Mouse (Mus musculus) kidney, embryonic 15.5 days (tissue): Measurements from ENCODE around the gene Ankrd13d. TPM values are rescaled to one million over a fixed set of nuclear protein-coding genes. Genes with fewer than 3 reads are reported as not detected.
A peak's percentile ranks its signal among the peaks of the same experiment; 100 is the strongest.

Experiments
- ATAC-seq: fragments of 200-750 bp; cut with Nextera tagmentation; replicated peaks from 2 replicates; pipeline ENCODE4 v1.8.0; 2017; ENCODE audit warnings: moderate TSS enrichment; ENCODE audit not compliant: low FRiP score
- H3K27ac ChIP-seq: fragments of 300-500 bp; sonication (generic); 2 replicates; pipeline ENCODE4 v1.5.1; 2015; ENCODE audit warnings: mild to moderate bottlenecking, inconsistent platforms
- H3K27me3 ChIP-seq: fragments of 300-500 bp; sonication (generic); 2 replicates; pipeline ENCODE4 v1.6.1; 2015; ENCODE audit warnings: inconsistent platforms
- H3K36me3 ChIP-seq: fragments of 300-500 bp; sonication (generic); 2 replicates; pipeline ENCODE4 v1.6.1; 2015; ENCODE audit warnings: inconsistent platforms
- H3K4me1 ChIP-seq: fragments of 300-500 bp; sonication (generic); 2 replicates; pipeline ENCODE4 v1.6.1; 2015; ENCODE audit warnings: inconsistent platforms
- H3K4me2 ChIP-seq: fragments of 300-500 bp; sonication (generic); 2 replicates; pipeline ENCODE4 v1.6.1; 2015; ENCODE audit warnings: moderate library complexity, mild to moderate bottlenecking, inconsistent platforms
- H3K4me3 ChIP-seq: fragments of 300-500 bp; sonication (generic); replicated peaks from 2 replicates; pipeline ENCODE4 v1.5.1; 2015; ENCODE audit warnings: mild to moderate bottlenecking, inconsistent platforms
- H3K9ac ChIP-seq: fragments of 300-500 bp; sonication (generic); 2 replicates; pipeline ENCODE4 v1.6.1; 2015; ENCODE audit warnings: mild to moderate bottlenecking, inconsistent platforms
- H3K9me3 ChIP-seq: fragments of 300-500 bp; sonication (generic); replicated peaks from 2 replicates; pipeline ENCODE4 v1.6.1; 2016; ENCODE audit warnings: inconsistent platforms
- WGBS: fragments of 180-500 bp; shearing (Covaris S2); methylation state at CpG from one replicate; pipeline ENCODE4 v1.1.7; 2015; ENCODE audit warnings: mixed read lengths; 5-methylcytosine and 5-hydroxymethylcytosine counted together
- polyA plus RNA-seq: library from polyadenylated mRNA; unstranded; fragments of >200 nt; fragmentation: Nextera tagmentation; extraction: Ambion mirVana; gene quantifications from 2 replicates; pipeline ENCODE4 v1.2.1, GENCODE M21; 2015

The Ankrd13d gene
- polyA plus RNA-seq, 1 experiment from 2014 or later: 8.3 TPM

- peaks cover 2% of the 10 kb centered on the region for H3K36me3 ChIP-seq
- H3K27me3 ChIP-seq: no peaks in the 10 kb centered on the region
- H3K27ac ChIP-seq: peak overlapping the region; percentile 90
- H3K4me3 ChIP-seq: no peak overlapping the region
- WGBS: 42% methylated on average over 7 of the region's 7 CpGs
- ATAC-seq: no peak
- no peaks in the 10 kb centered on the region for H3K9me3 ChIP-seq
- H3K4me1 ChIP-seq: peaks cover 66% of the 10 kb centered on the region
- H3K9ac ChIP-seq: no peak overlapping the region
- H3K4me2 ChIP-seq: 0 out of 2 replicates have a peak overlapping the region, but pooled peaks have one; percentile 3
These were observed 17.4 kb upstream of the Ankrd13d start for GRCm38 (mm10) chr19:4300271-4300704.

GRCm38 (mm10) chr19:4299574-4300270, 16.8 kb upstream of the Ankrd13d start:
- no peaks in the 10 kb centered on the region for H3K27me3 ChIP-seq
- peak overlapping the region; percentile 20 for H3K27ac ChIP-seq
- peaks cover 65% of the 10 kb centered on the region for H3K4me1 ChIP-seq
- no peak overlapping the region for H3K4me2 ChIP-seq
- H3K4me3 ChIP-seq: no peak overlapping the region
- WGBS: 80% methylated on average over 6 of the region's 6 CpGs
- H3K9me3 ChIP-seq: no peaks in the 10 kb centered on the region
- no peak overlapping the region for H3K9ac ChIP-seq
- no peak for ATAC-seq
- H3K36me3 ChIP-seq: peaks cover 5% of the 10 kb centered on the region

- Histone ChIP-seq H3K4me1 (peaks cover 65% of the 10 kb centered on the region), H3K27ac (peak overlapping the region; percentile 20; the same call in 1 of the 2 replicates), H3K36me3 (peaks cover 5% of the 10 kb centered on the region), H3K4me2 (no peak overlapping the region), H3K4me3 (no peak overlapping the region), H3K27me3 (no peaks in the 10 kb centered on the region), H3K9ac (no peak overlapping the region), H3K9me3 (no peaks in the 10 kb centered on the region)
- WGBS: 87% methylated on average over 7 of the region's 7 CpGs
- no peak for ATAC-seq
These were observed 16.2 kb upstream of the Ankrd13d start for GRCm38 (mm10) chr19:4299126-4299525.

- ATAC-seq: no peak
- Histone ChIP-seq H3K27me3 (no peaks in the 10 kb centered on the region), H3K4me3 (no peak overlapping the region), H3K9me3 (no peaks in the 10 kb centered on the region), H3K9ac (no peak overlapping the region), H3K4me2 (no peak overlapping the region), H3K4me1 (peaks cover 61% of the 10 kb centered on the region), H3K36me3 (peaks cover 9% of the 10 kb centered on the region), H3K27ac (no peak overlapping the region)
- WGBS: 87% methylated on average over 17 of the region's 17 CpGs
These were observed 15.6 kb upstream of the Ankrd13d start for GRCm38 (mm10) chr19:4298322-4299121.

GRCm38 (mm10) chr19:4297851-4298250, 14.9 kb upstream of the Ankrd13d start:
- Histone ChIP-seq H3K36me3 (peaks cover 16% of the 10 kb centered on the region), H3K9me3 (no peaks in the 10 kb centered on the region), H3K4me2 (no peak overlapping the region), H3K27ac (no peak overlapping the region), H3K4me3 (no peak overlapping the region), H3K4me1 (peaks cover 54% of the 10 kb centered on the region), H3K27me3 (no peaks in the 10 kb centered on the region), H3K9ac (no peak overlapping the region)
- ATAC-seq: no peak
- 86% methylated on average over 5 of the region's 5 CpGs for WGBS

GRCm38 (mm10) chr19:4296611-4297010, 13.7 kb upstream of the Ankrd13d start:
- Histone ChIP-seq H3K4me1 (peaks cover 42% of the 10 kb centered on the region), H3K9me3 (no peaks in the 10 kb centered on the region), H3K4me3 (no peak overlapping the region), H3K4me2 (no peak overlapping the region), H3K9ac (no peak overlapping the region), H3K27me3 (no peaks in the 10 kb centered on the region), H3K27ac (no peak overlapping the region), H3K36me3 (peaks cover 28% of the 10 kb centered on the region)
- ATAC-seq: no peak
- WGBS: 87% methylated on average over 2 of the region's 2 CpGs

GRCm38 (mm10) chr19:4295391-4295790, 12.5 kb upstream of the Ankrd13d start:
- H3K27me3 ChIP-seq: no peaks in the 10 kb centered on the region
- no peaks in the 10 kb centered on the region for H3K9me3 ChIP-seq
- no peak overlapping the region for H3K4me3 ChIP-seq
- no peak overlapping the region for H3K4me2 ChIP-seq
- H3K36me3 ChIP-seq: peaks cover 40% of the 10 kb centered on the region
- WGBS: 87% methylated on average over 4 of the region's 4 CpGs
- no peak overlapping the region for H3K9ac ChIP-seq
- no peak overlapping the region for H3K27ac ChIP-seq
- peaks cover 30% of the 10 kb centered on the region for H3K4me1 ChIP-seq
- no peak for ATAC-seq

GRCm38 (mm10) chr19:4294381-4295097, 11.6 kb upstream of the Ankrd13d start:
- H3K4me2 ChIP-seq: no peak overlapping the region; the same call in 1 of the 2 replicates
- WGBS: 61% methylated on average over 14 of the region's 14 CpGs
- peaks cover 49% of the 10 kb centered on the region for H3K36me3 ChIP-seq
- no peak overlapping the region for H3K9ac ChIP-seq
- H3K4me1 ChIP-seq: peaks cover 21% of the 10 kb centered on the region
- H3K27ac ChIP-seq: peak overlapping the region; percentile 56; the same call in 1 of the 2 replicates
- ATAC-seq: peak; percentile 33
- no peaks in the 10 kb centered on the region for H3K9me3 ChIP-seq
- H3K4me3 ChIP-seq: no peak overlapping the region
- no peaks in the 10 kb centered on the region for H3K27me3 ChIP-seq

GRCm38 (mm10) chr19:4291161-4291560, 8.2 kb upstream of the Ankrd13d start:
- WGBS: 86% methylated on average over 11 of the region's 11 CpGs
- no peaks in the 10 kb centered on the region for H3K9me3 ChIP-seq

GRCm38 (mm10) chr19:4290749-4291148, 7.8 kb upstream of the Ankrd13d start:
- H3K4me1 ChIP-seq: peaks cover 13% of the 10 kb centered on the region
- no peak overlapping the region for H3K9ac ChIP-seq
- no peak overlapping the region for H3K4me2 ChIP-seq
- no peaks in the 10 kb centered on the region for H3K9me3 ChIP-seq
- H3K4me3 ChIP-seq: no peak overlapping the region
- no peaks in the 10 kb centered on the region for H3K27me3 ChIP-seq
- no peak overlapping the region for H3K27ac ChIP-seq
- 80% methylated on average over 15 of the region's 15 CpGs for WGBS
- no peak for ATAC-seq
- peaks cover 87% of the 10 kb centered on the region for H3K36me3 ChIP-seq

More at GRCm38 (mm10) chr19:4291161-4291560, 8.2 kb upstream of the Ankrd13d start:
- Histone ChIP-seq H3K9ac (no peak overlapping the region), H3K4me3 (no peak overlapping the region), H3K4me1 (peaks cover 13% of the 10 kb centered on the region), H3K27me3 (no peaks in the 10 kb centered on the region), H3K27ac (no peak overlapping the region), H3K36me3 (peaks cover 83% of the 10 kb centered on the region), H3K4me2 (no peak overlapping the region)
- no peak for ATAC-seq

- no peak for ATAC-seq
- H3K9ac ChIP-seq: no peak overlapping the region
- 46% methylated on average over 7 of the region's 7 CpGs for WGBS
These were observed 716 bp upstream of the Ankrd13d start for GRCm38 (mm10) chr19:4283653-4284052.

More at GRCm38 (mm10) chr19:4283653-4284052, 716 bp upstream of the Ankrd13d start:
- peak overlapping the region; percentile 13; the same call in 1 of the 2 replicates for H3K27ac ChIP-seq
- H3K4me2 ChIP-seq: peak overlapping the region; percentile 80
- no peaks in the 10 kb centered on the region for H3K27me3 ChIP-seq
- no peaks in the 10 kb centered on the region; the same call in 1 of the 2 replicates for H3K9me3 ChIP-seq
- peaks cover 47% of the 10 kb centered on the region for H3K36me3 ChIP-seq
- peak overlapping the region; percentile 60 for H3K4me3 ChIP-seq
- peaks cover 23% of the 10 kb centered on the region for H3K4me1 ChIP-seq
